Mouse (Mus musculus): Measurements from ENCODE around the gene Rdm1. TPM values are rescaled to one million over a fixed set of nuclear protein-coding genes. Genes with fewer than 3 reads are reported as not detected.
A peak's percentile ranks its signal among the peaks of the same experiment; 100 is the strongest.
"Not testable (repeated sequence)": the region's sequence is repeated elsewhere in the genome, so short reads cannot be mapped to it uniquely, and the experiment has no call there.

The Rdm1 gene
- 32.7 and 38.5 TPM in 2 replicates for polyA plus RNA-seq (2014; fragmentation: Nextera tagmentation; extraction: Ambion mirVana)

GRCm38 (mm10) chr11:101626995-101627856 lies at the start of gene Rdm1:
Rdm1 (plus strand) TSS chr11:101627195.
- Histone ChIP-seq H3K4me2 (ENCODE audit: low read length) (peak within 1 kb of the TSS; percentile 79), H3K9me3 (replicated peaks; ENCODE audit: control insufficient read depth, low read length) (no peaks in the 10 kb centered on the region), H3K27me3 (replicated peaks; ENCODE audit: control insufficient read depth, insufficient read depth, low read length) (no peaks in the 10 kb centered on the region), H3K4me1 (ENCODE audit: control insufficient read depth, insufficient read depth, low read length) (no peaks in the 10 kb centered on the region), H3K36me3 (ENCODE audit: control insufficient read depth, insufficient read depth, low read length) (no peaks in the 10 kb centered on the region), H3K4me3 (ENCODE audit: low read depth, low read length) (peak within 1 kb of the TSS; percentile 45), H3K9ac (ENCODE audit: low read length) (peak within 1 kb of the TSS; percentile 74), H3K27ac (ENCODE audit: low read depth, low read length) (peak within 1 kb of the TSS; percentile 88)
- DNase-seq (ENCODE audit: low spot score) (peak; percentile 94), ATAC-seq (peak; percentile 90)
- WGBS: under 1% methylated on average over 31 of the region's 34 CpGs

- ATAC-seq (no peak), DNase-seq (ENCODE audit: low spot score) (no peak)
- no peaks in the 10 kb centered on the region for H3K27me3 ChIP-seq (replicated peaks; ENCODE audit: control insufficient read depth, insufficient read depth, low read length)
- H3K27ac ChIP-seq (ENCODE audit: low read depth, low read length): no peak overlapping the region
- H3K4me3 ChIP-seq (ENCODE audit: low read depth, low read length): no peak overlapping the region
- H3K9ac ChIP-seq (ENCODE audit: low read length): no peak overlapping the region
- no peaks in the 10 kb centered on the region for H3K4me1 ChIP-seq (ENCODE audit: control insufficient read depth, insufficient read depth, low read length)
- peaks cover 50% of the 10 kb centered on the region for H3K36me3 ChIP-seq (ENCODE audit: control insufficient read depth, insufficient read depth, low read length)
- no peaks in the 10 kb centered on the region for H3K9me3 ChIP-seq (replicated peaks; ENCODE audit: control insufficient read depth, low read length)
- H3K4me2 ChIP-seq (ENCODE audit: low read length): no peak overlapping the region
- WGBS: 80% methylated on average over 6 of the region's 6 CpGs
These were observed 45.8 kb upstream of the Rdm1 start for GRCm38 (mm10) chr11:101581081-101581764.

GRCm38 (mm10) chr11:101582054-101583035 lies 44.6 kb upstream of the Rdm1 start, which contains the start of gene Tmem106a:
Tmem106a (plus strand) TSS chr11:101582242.
- no peaks in the 10 kb centered on the region for H3K4me1 ChIP-seq (ENCODE audit: control insufficient read depth, insufficient read depth, low read length)
- no peak for ATAC-seq
- peaks cover 38% of the 10 kb centered on the region for H3K36me3 ChIP-seq (ENCODE audit: control insufficient read depth, insufficient read depth, low read length)
- peak within 1 kb of the TSS; percentile 50 for H3K4me2 ChIP-seq (ENCODE audit: low read length)
- 19% methylated on average over 29 of the region's 31 CpGs for WGBS
- H3K27ac ChIP-seq (ENCODE audit: low read depth, low read length): no peak within 1 kb of the TSS
- no peaks in the 10 kb centered on the region for H3K27me3 ChIP-seq (replicated peaks; ENCODE audit: control insufficient read depth, insufficient read depth, low read length)
- H3K4me3 ChIP-seq (ENCODE audit: low read depth, low read length): peak within 1 kb of the TSS; percentile 25
- peak; percentile 53 for DNase-seq (ENCODE audit: low spot score)
- H3K9ac ChIP-seq (ENCODE audit: low read length): peak within 1 kb of the TSS; percentile 45
- no peaks in the 10 kb centered on the region for H3K9me3 ChIP-seq (replicated peaks; ENCODE audit: control insufficient read depth, low read length)

- WGBS: 74% methylated on average over 2 of the region's 2 CpGs
These were observed 43.8 kb upstream of the Rdm1 start for GRCm38 (mm10) chr11:101583205-101583604.

DNA sequence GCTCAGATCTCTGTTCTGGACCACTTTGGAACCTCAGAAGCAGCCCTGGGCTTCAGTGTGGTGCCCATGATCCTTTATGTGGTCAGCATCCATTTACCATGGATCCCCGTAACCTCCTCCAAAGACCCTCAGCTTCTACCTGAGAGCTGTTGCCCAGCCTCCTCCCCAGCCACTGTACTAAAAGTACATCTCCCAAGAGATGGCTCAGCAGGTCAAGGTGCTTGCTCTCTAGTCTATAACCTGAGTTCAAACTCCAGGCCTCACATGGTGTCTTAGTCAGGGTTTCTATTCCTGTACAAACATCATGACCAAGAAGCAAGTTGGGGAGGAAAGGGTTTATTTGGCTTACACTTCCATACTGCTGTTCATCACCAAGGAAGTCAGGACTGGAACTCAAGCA lies 42.0 kb upstream of the Rdm1 start:
- 83% methylated on average over 1 of the region's 1 CpGs for WGBS
- not testable (repeated sequence) for ATAC-seq; H3K4me2 ChIP-seq (ENCODE audit: low read length); H3K4me3 ChIP-seq (ENCODE audit: low read depth, low read length); H3K27ac ChIP-seq (ENCODE audit: low read depth, low read length); H3K27me3 ChIP-seq (replicated peaks; ENCODE audit: control insufficient read depth, insufficient read depth, low read length); DNase-seq (ENCODE audit: low spot score); H3K9ac ChIP-seq (ENCODE audit: low read length); H3K4me1 ChIP-seq (ENCODE audit: control insufficient read depth, insufficient read depth, low read length); H3K9me3 ChIP-seq (replicated peaks; ENCODE audit: control insufficient read depth, low read length)
- peaks cover 12% of the 10 kb centered on the region for H3K36me3 ChIP-seq (ENCODE audit: control insufficient read depth, insufficient read depth, low read length)

More at GRCm38 (mm10) chr11:101583205-101583604, 43.8 kb upstream of the Rdm1 start:
- Histone ChIP-seq H3K4me1 (ENCODE audit: control insufficient read depth, insufficient read depth, low read length) (no peaks in the 10 kb centered on the region), H3K9ac (ENCODE audit: low read length) (no peak overlapping the region), H3K4me3 (ENCODE audit: low read depth, low read length) (no peak overlapping the region), H3K4me2 (ENCODE audit: low read length) (no peak overlapping the region), H3K9me3 (replicated peaks; ENCODE audit: control insufficient read depth, low read length) (no peaks in the 10 kb centered on the region), H3K27me3 (replicated peaks; ENCODE audit: control insufficient read depth, insufficient read depth, low read length) (no peaks in the 10 kb centered on the region), H3K36me3 (ENCODE audit: control insufficient read depth, insufficient read depth, low read length) (peaks cover 30% of the 10 kb centered on the region), H3K27ac (ENCODE audit: low read depth, low read length) (no peak overlapping the region)
- ATAC-seq (no peak), DNase-seq (ENCODE audit: low spot score) (no peak)

DNA sequence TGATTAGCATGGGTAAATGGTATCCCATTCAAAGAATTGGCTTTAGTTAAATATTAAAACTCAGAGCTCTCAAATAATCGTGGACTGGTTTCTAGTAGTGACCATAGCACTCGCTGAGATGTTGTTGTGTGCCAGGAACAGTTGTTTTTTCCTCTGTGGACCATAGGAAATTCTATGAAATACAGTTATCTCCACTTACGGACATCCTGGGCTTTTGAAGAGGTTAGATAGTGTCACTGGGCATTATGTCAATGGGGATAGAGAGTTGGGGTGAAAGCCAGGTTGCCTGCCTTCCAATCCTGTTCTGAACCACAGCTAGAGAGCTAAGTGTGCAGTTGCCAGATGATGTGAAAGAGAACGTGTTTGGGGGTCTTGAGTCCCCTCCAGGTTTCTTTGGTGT lies 41.2 kb upstream of the Rdm1 start:
- Histone ChIP-seq H3K36me3 (ENCODE audit: control insufficient read depth, insufficient read depth, low read length) (peaks cover 4% of the 10 kb centered on the region), H3K4me3 (ENCODE audit: low read depth, low read length) (no peak overlapping the region), H3K27ac (ENCODE audit: low read depth, low read length) (no peak overlapping the region), H3K27me3 (replicated peaks; ENCODE audit: control insufficient read depth, insufficient read depth, low read length) (no peaks in the 10 kb centered on the region), H3K4me2 (ENCODE audit: low read length) (no peak overlapping the region), H3K4me1 (ENCODE audit: control insufficient read depth, insufficient read depth, low read length) (no peaks in the 10 kb centered on the region), H3K9ac (ENCODE audit: low read length) (no peak overlapping the region), H3K9me3 (replicated peaks; ENCODE audit: control insufficient read depth, low read length) (no peaks in the 10 kb centered on the region)
- 76% methylated on average over 4 of the region's 4 CpGs for WGBS
- DNase-seq (ENCODE audit: low spot score) (no peak), ATAC-seq (no peak)

DNA sequence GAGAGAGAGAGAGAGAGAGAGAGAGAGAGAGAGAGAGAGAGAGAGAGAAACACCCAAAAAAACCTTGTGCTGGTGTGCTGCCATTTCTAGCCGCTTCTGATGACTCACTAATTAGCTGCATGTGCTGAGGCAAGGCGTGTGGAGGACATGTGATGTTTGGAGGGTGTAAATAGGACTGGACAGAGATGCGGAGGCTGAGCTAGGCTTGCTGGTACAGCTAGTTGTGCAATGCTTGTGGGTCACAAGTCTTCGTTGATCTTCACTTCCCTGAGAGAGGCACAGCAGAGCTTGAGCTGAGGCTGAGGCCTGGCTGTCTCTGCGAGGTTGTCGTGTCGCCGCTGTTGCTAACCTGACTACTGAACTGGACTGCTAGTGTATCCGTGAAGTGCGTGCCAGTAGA lies 39.3 kb upstream of the Rdm1 start:
- H3K9me3 ChIP-seq (replicated peaks; ENCODE audit: control insufficient read depth, low read length): no peaks in the 10 kb centered on the region
- DNase-seq (ENCODE audit: low spot score) (no peak), ATAC-seq (no peak)
- no peaks in the 10 kb centered on the region for H3K27me3 ChIP-seq (replicated peaks; ENCODE audit: control insufficient read depth, insufficient read depth, low read length)
- H3K9ac ChIP-seq (ENCODE audit: low read length): no peak overlapping the region
- no peak overlapping the region for H3K4me3 ChIP-seq (ENCODE audit: low read depth, low read length)
- no peaks in the 10 kb centered on the region for H3K36me3 ChIP-seq (ENCODE audit: control insufficient read depth, insufficient read depth, low read length)
- no peaks in the 10 kb centered on the region for H3K4me1 ChIP-seq (ENCODE audit: control insufficient read depth, insufficient read depth, low read length)
- H3K4me2 ChIP-seq (ENCODE audit: low read length): no peak overlapping the region
- 85% methylated on average over 10 of the region's 10 CpGs for WGBS
- H3K27ac ChIP-seq (ENCODE audit: low read depth, low read length): no peak overlapping the region

- H3K36me3 ChIP-seq (ENCODE audit: control insufficient read depth, insufficient read depth, low read length): no peaks in the 10 kb centered on the region
- no peaks in the 10 kb centered on the region for H3K4me1 ChIP-seq (ENCODE audit: control insufficient read depth, insufficient read depth, low read length)
- no peak overlapping the region for H3K4me3 ChIP-seq (ENCODE audit: low read depth, low read length)
- H3K4me2 ChIP-seq (ENCODE audit: low read length): no peak overlapping the region
- H3K27ac ChIP-seq (ENCODE audit: low read depth, low read length): no peak overlapping the region
- DNase-seq (ENCODE audit: low spot score) (no peak), ATAC-seq (no peak)
- H3K9me3 ChIP-seq (replicated peaks; ENCODE audit: control insufficient read depth, low read length): no peaks in the 10 kb centered on the region
- no peaks in the 10 kb centered on the region for H3K27me3 ChIP-seq (replicated peaks; ENCODE audit: control insufficient read depth, insufficient read depth, low read length)
- H3K9ac ChIP-seq (ENCODE audit: low read length): no peak overlapping the region
- 84% methylated on average over 7 of the region's 7 CpGs for WGBS
These were observed 38.1 kb upstream of the Rdm1 start for GRCm38 (mm10) chr11:101588868-101589267.

Data from forebrain, embryonic 14.5 days (tissue).